8 mouse cellular contexts compared by ENCODE assay signal in genomic region chr1:189080797-189081196, GRCm38 (mm10).
DNase-seq lines count a peak whose midpoint lies in the region; ATAC-seq lines count a peak whose summit lies in the region.

No protein-coding gene starts in this region.

- peak; percentile 43 for ATAC-seq in cerebellum, adult (ENCODE audit: insufficient number of reproducible peaks, low FRiP score, low TSS enrichment)
- ATAC-seq in hindbrain, embryonic 15.5 days (ENCODE audit: low FRiP score, low read depth), result peak; percentile 54; the same call in 1 of the 2 replicates
- ATAC-seq in megakaryocyte-erythroid progenitor cell, adult 5-6 weeks (replicated peaks; ENCODE audit: low FRiP score, low TSS enrichment, poor library complexity, severe bottlenecking), result peak; percentile 95

- 25% methylated on average over 9 of the region's 9 CpGs for WGBS in hindbrain, embryonic 15.5 days

- no peak overlapping the region for H3K9ac ChIP-seq in hindbrain, embryonic 15.5 days

- no peaks in the 10 kb centered on the region for H3K36me3 ChIP-seq in hindbrain, embryonic 15.5 days
- no peaks in the 10 kb centered on the region for H3K36me3 ChIP-seq in splenic B cell, adult 2 months (ENCODE audit: control insufficient read depth, insufficient read depth, low read length, poor library complexity, severe bottlenecking)

- no peak overlapping the region for H3K4me2 ChIP-seq in hindbrain, embryonic 15.5 days

- no peak for DNase-seq in cerebellum, adult 9-10 months
- DNase-seq in cerebellum, adult 9-11 months, result peak; percentile 30
- peak; percentile 21 to 24 for DNase-seq in frontal cortex, postnatal 36 days (ENCODE audit: low spot score in 2 of 2)
- DNase-seq in left cerebral cortex, adult 8-10 months (ENCODE audit: low spot score in 2 of 2), result peak; percentile 14 to 18
- DNase-seq in splenic B cell, adult 2 months (ENCODE audit: low read depth, low spot score), result peak; percentile 55

- H3K27me3 ChIP-seq in hindbrain, embryonic 15.5 days, result no peaks in the 10 kb centered on the region
- H3K27me3 ChIP-seq in splenic B cell, adult 2 months (ENCODE audit: control insufficient read depth, insufficient read depth, low read length, poor library complexity, severe bottlenecking), result no peaks in the 10 kb centered on the region; the same call in 1 of the 2 replicates

- peaks cover 9% of the 10 kb centered on the region; the same call in 1 of the 2 replicates for H3K4me1 ChIP-seq in hindbrain, embryonic 15.5 days (replicated peaks)

- no peak overlapping the region for H3K27ac ChIP-seq in hindbrain, embryonic 15.5 days (replicated peaks)

- H3K9me3 ChIP-seq in hindbrain, embryonic 15.5 days, result 0 out of 2 replicates have a peak, but pooled peaks cover 4% of the 10 kb centered on the region

- H3K4me3 ChIP-seq in hindbrain, embryonic 15.5 days, result no peak overlapping the region

Comparison
In these comparisons a context has a peak if more than half of its experiments do, and no peak if none do; other contexts are left out.
1. ATAC-seq: peak in every context shown above with its lines; median percentile 95 in megakaryocyte-erythroid progenitor cell, adult 5-6 weeks; 54 in hindbrain, embryonic 15.5 days; 43 in cerebellum, adult.